Mouse (Mus musculus): ENCODE measurements around the gene Ajap1.

DNA sequence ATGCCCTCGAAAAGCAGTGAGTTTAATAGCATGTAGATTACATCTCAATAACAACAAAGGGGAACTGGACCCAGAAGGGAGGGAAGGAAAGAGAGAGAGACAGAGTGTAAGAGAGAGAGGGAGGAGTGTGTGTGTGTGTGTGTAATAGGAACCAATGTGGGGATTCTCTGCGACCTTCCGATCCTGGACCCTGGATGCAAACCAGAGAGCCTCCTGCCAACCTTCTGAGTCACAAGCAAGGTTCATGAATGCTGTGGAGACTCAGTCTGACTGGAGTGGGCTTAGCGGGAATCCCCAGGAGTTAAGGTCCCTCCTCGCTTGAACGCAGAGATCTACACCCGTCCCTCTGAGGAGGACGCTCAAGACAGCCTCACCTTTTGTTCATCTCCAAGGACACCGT is 45.4 kb downstream of the Ajap1 start:
- TF ChIP-seq POLR2A (IDR thresholded peaks at IDR 0.05; ENCODE audit: low read depth, low read length) (no peak), CTCF (IDR thresholded peaks at IDR 0.05; ENCODE audit: borderline replicate concordance, insufficient read depth, low read length) (no peak)
